Mouse (Mus musculus) activated CD4-positive, CD25-positive, alpha-beta regulatory T cell, adult 4 months (primary cell): ENCODE measurements around the gene Tmem53. TPM values are rescaled to one million over a fixed set of nuclear protein-coding genes. Genes with fewer than 3 reads are reported as not detected.

Experiments
- ATAC-seq: one replicate; pipeline ENCODE4 v1.8.0; 2017
- polyA plus RNA-seq, 2 experiments: library from polyadenylated mRNA; unstranded; fragments of 100-300 nt; shearing (Covaris generic); gene quantifications; one replicate each; pipeline ENCODE4 v1.2.1; 2017

Gene Tmem53
- polyA plus RNA-seq, 2 experiments from 2014 or later = 1.6 TPM; not detected in 1

DNA sequence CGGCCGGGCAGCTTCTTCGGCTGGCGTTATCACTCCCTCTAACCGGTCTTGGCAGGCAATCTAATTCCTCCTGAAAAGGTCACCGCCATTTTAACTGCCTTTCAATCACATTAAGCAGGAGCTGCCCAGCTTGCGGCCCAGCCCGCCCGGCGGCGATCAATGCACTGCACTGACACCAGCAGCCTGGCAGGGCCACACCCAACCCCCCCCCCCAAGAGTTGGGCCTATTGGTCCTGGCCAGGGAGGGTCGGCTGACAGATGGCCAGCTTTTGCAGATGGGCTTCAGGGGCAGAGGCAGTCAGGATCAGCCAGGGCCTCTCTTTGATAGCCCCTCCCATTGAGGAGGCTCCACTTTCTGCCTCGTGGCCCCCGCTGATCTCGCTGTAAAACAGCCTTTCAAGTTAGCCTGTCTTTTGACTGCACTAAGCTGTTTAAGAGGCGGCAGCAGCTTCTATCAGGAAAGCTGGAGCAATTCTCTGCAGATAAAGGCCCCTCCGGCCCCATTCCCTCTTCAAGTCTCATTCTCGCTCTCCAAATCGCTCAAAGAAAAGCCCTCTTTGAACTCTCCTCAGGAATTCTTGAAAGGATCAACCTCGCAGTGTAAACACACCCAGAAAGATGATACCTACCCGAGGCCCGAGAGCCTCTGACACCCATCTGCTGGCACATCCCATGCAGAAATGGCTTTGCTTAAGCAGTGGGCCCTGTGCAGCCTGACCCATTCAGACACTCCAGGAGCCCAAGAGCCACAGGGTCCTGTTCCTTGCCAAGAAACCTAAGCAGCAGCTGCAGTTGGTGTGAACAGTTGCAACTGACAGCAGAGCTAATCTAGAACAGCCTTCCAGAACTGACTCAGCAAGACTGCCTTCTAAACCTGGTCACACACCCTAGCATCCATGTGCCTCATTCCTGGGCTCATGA lies 31.8 kb downstream of the Tmem53 start:
- no peak for ATAC-seq

DNA sequence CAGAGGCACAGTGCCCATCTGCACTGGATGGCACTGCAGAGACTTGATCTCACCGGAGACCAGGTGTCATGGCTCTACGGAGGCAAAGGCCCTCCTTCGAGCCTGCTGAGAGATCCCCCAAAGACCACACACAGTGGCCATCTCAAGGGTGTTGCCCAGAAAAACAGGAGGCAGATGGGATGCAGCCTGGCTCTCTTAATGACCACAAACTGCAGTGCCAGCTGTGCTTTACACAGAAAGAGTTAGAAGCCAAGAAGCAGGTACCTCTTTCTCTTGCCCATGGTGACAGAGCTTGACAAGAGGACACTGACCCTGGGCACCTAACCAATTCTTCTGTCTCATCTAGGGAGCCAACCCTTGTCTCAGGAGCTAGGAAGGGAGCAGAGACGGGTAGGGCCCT lies 32.6 kb downstream of the Tmem53 start:
- ATAC-seq = no peak

GRCm38 (mm10) chr4:117288277-117288926 lies 36.7 kb downstream of the Tmem53 start:
- ATAC-seq = no peak

DNA sequence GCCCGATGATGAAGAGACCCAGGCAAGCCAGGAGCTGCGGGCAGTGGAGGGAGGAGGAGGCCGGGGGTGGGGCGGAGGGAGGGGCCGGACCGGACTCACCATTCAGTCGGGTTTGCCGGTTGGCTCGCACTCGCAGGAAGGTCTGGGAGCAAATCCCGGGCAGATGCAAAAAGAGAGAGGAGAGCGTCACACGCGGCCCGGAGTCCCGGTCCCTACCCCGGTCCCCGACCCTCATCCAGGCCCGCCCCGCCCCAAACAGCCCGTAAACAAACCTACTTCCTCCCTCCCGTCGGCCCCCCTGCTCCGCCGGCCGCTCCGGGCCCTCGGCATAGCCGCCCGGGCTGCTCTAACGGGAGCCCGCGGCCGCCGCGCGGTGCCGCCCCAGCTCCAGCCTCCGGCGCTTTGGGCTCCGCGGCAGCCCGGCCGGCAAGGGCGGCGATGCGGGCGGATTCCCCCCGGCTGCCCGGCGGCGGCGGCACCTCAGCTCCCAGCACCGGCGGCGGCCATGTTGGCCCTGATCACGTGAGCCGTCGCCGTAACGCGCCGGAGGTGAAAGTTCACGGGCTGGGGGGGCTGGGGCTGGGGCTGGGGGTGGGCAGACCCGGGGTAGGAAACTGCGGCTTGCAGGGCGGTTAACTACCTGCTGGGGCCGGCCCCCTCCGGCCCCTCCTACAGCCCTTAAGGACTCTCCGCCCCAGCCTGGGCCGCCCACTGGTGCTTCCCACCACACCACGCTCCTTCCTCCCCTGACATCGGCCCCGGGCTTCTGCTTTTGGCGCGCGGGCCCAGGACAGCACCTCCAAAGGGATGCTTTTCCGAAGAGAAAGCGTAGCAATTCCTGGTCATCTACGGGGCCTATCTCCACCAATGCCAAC lies 37.4 kb downstream of the Tmem53 start:
- peak; percentile 81 for ATAC-seq

DNA sequence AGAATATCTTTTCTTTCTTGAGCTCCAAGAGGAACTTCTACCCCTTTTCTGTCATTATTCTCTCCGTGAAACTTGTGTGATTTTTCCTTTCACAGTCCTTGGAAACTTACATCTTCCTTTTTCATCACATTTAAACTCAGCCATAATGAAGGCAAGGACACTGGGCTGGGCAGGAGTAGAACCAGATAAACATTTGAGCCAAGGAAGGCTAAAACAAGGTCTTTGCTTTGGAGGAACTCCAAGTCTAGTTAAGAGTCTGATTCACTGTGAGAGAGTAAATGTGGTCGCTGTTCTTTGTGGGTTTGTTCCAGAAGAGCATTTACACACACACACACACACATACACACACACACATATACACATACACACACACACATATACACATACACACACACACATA lies 39.9 kb downstream of the Tmem53 start:
- no peak for ATAC-seq

GRCm38 (mm10) chr4:117296849-117297593 lies 45.3 kb downstream of the Tmem53 start:
- ATAC-seq = no peak

- no peak for ATAC-seq
Observed at GRCm38 (mm10) chr4:117297819-117298218, 46.1 kb downstream of the Tmem53 start.

DNA sequence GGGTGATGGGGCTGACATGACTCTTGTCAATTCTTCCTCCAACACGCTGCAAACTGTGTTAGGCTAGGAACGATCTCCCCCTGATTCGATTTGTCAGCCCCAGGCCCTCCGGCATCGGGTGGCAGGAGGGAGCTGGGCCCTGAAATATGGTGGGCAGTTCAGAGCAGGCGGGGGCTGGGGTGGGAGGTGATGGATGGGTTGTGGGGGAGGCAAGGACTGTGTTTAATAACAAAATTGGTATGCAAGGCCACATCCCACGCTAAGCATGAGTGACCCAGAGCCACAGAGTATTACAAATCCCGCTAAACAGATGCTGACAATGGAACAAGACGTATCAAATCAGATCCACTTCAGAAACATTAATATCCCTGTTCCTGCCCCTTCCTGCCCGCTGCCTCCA lies 48.2 kb downstream of the Tmem53 start:
- no peak for ATAC-seq

- no peak for ATAC-seq
Observed at GRCm38 (mm10) chr4:117302027-117302806, 50.5 kb downstream of the Tmem53 start.

DNA sequence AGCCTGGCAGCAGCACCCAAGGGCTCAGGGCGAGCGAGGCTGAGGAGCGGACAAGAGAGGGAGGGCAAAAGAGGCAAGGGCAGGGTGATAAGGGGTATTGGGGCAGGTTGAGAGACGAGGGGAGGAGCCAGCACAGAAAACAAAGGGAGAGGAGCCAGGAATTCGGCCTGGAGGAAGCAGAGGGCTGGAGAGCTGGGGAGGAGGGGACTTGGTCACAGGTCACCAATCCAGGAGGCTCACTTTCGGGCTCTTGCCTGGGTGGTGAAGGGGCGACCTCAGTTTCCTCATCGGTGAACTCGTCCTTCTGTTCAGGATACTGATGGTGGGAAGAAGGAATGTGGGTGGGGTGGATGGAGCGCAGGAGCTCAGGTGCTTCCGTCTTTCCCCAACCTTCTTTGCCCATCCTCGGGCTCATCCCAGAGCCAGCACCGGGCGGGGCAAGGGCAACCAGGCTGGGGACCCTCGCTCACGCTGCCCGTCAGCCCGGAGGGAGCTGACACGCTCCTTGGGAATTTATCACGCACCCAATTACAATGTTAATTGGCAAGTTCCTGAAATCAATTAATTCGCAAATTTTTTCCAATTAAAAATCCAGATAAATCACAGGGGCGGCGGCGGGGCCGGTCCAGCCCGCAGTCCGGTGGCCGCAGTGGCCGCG lies 52.0 kb downstream of the Tmem53 start:
- ATAC-seq = no peak

DNA sequence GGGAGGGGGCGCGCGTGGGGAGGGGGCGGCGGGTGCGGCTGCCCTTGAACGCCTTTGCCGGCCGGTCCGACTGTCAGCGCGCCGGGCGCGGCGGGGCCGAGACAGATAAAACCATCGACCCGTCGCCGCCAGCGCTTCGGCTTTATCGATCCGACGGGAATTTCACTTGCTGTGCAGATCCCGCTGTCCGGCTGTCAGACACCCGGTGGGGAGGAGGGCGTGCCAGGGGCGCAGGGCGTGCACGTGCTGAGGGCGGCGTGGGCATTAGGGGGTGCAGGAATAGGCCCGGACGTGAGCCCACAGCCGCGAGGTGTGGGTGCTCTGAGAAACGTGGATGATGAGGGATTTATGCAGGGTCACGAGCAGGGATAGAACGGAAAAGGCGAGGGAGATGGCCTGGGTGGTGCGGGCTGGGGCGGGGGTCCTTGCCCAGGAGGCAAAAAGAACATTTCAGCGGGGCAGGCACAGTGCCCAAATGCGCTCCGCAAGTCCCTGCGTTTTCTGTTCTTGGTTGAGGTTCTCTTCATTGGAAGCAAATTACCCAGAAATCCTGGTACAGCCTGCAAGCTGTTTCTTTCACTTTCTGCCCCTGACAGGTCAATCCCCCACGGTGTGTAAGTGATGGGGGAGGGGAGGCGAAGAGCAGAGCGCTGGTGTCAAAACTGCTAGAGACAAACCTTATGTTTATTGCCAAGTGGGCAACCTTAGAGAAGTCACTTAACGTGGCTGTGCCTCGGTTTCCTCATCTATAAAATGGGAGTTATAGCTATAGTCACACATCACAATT lies 52.7 kb downstream of the Tmem53 start:
- ATAC-seq = no peak

- ATAC-seq = no peak
Observed at GRCm38 (mm10) chr4:117305461-117305860, 53.7 kb downstream of the Tmem53 start.

GRCm38 (mm10) chr4:117307270-117307669 lies 55.5 kb downstream of the Tmem53 start:
- ATAC-seq = no peak

DNA sequence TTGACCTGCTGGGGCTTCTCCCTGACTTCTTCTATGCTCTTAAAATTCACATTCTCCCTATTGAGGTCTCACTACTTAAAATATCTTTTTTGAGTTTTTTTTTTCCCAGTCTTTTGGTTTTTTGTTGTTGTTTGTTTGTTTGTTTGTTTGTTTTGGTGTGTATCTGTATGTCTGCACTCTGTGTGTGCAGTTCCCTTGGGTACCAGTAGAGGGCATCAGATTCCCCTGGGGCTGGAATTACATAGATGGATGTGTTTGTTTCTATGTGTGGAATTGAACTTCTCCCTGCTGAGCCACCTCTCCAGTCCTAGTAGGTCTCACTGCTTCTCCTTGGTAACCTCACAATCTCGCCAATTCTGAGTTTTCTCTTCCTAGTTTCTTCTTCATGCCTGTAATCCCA lies 57.7 kb downstream of the Tmem53 start:
- no peak for ATAC-seq

DNA sequence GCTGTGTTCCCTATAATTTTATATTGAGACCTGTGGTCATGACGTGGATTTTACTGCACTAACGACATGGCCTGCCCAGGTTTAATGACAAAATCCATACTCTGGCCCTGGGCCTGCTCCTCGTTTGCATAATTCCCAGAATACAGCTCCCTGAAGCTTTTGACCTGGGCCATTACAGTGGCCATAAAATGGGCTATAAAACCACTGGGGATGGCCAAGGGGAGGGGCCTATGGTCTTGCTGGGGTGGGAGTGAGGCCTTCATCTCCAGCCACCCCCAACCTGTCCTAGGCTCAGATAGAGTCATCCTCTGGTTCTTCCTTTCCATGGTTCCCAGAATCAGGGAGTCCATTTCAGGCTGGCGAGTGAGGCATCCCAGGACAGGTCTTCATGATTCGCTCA lies 60.1 kb downstream of the Tmem53 start:
- ATAC-seq = no peak

- no peak for ATAC-seq
Observed at GRCm38 (mm10) chr4:117312416-117313084, 60.8 kb downstream of the Tmem53 start.

- ATAC-seq = no peak
Observed at GRCm38 (mm10) chr4:117313085-117313424, 61.3 kb downstream of the Tmem53 start.

DNA sequence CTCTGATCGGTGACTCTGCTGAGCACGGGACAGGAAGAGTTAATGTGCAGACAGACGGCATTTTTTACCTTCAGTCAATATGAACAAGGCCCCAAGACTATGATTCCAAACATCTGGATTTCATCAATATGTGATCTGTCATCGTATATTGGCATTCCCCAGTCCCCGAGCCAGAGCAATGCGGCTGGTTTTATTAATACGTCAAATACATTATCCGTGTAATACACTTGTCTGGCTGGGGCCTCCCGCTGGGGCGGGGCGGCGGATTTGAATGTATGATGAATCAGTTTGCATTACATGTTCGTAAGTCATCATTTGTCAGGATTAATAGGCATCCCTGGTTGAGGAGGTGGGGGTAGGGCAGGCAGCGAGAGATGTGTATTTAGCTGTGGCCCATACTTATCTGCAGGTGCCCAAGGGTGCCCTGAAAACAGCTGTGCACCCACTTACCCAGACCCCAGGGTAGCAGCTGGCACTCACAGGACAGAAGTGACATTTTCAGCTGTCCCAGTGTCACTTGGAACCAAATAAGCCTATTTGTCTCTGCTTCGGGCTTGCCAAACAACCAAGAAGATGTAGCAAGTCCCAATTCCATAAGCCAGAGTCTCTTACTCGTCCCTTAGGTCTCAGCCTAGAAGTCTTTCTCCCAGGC lies 63.2 kb downstream of the Tmem53 start:
- no peak for ATAC-seq

DNA sequence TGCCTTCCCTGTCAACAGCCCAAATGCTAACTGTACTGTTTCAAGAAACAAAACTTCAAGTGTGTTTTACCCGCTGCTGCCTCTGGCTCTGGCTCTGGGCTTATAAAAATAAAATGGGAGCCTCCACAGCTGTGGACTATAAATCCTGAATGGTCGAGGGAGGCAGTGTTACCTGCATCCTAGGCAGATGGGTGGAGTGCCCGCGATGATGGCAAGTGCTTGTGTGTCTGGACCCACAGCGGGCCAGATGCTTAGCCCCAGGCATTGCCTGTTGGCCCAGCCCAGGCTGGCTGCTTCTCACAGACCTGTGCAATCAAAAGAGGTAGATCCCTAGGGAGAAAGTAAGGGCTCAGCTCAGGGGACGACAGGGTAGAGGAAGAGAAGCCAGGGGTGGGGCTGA lies 65.0 kb downstream of the Tmem53 start:
- ATAC-seq = no peak
